Mouse (Mus musculus) embryonic facial prominence, embryonic 10.5 days (tissue): ENCODE measurements around the gene Hoxb4. TPM values are rescaled to one million over a fixed set of nuclear protein-coding genes. Genes with fewer than 3 reads are reported as not detected.

Source experiments
- DNase-seq: peaks from one replicate; pipeline ENCODE4 v3.0.0-alpha.2; 2017; ENCODE audit warnings: low spot score
- H3K27ac ChIP-seq: fragments of 300-500 bp; sonication (generic); replicated peaks from 2 replicates; pipeline ENCODE4 v1.5.1; 2016; ENCODE audit warnings: mild to moderate bottlenecking
- H3K27me3 ChIP-seq: fragments of 300-500 bp; sonication (generic); replicated peaks from 2 replicates; pipeline ENCODE4 v1.6.1; 2016; ENCODE audit warnings: low read depth, mild to moderate bottlenecking; ENCODE audit not compliant: poor library complexity, severe bottlenecking
- H3K36me3 ChIP-seq: fragments of 300-500 bp; sonication (generic); replicated peaks from 2 replicates; pipeline ENCODE4 v1.6.1; 2016; ENCODE audit warnings: mild to moderate bottlenecking, moderate library complexity
- H3K4me1 ChIP-seq: fragments of 300-500 bp; sonication (generic); 2 replicates; pipeline ENCODE4 v1.6.1; 2016
- H3K4me3 ChIP-seq: fragments of 300-500 bp; sonication (generic); 2 replicates; pipeline ENCODE4 v1.5.1; 2016; ENCODE audit warnings: mild to moderate bottlenecking, moderate library complexity
- H3K9me3 ChIP-seq: fragments of 300-500 bp; sonication (generic); 2 replicates; pipeline ENCODE4 v1.6.1; 2016; ENCODE audit warnings: mild to moderate bottlenecking
- WGBS: fragments of 180-500 bp; shearing (Covaris S2); methylation state at CpG from one replicate; pipeline ENCODE4 v1.1.7; 2016; 5-methylcytosine and 5-hydroxymethylcytosine counted together
- polyA plus RNA-seq: library from polyadenylated mRNA; unstranded; fragments of >200 nt; fragmentation: Nextera tagmentation; extraction: Ambion mirVana; gene quantifications from 2 replicates; pipeline ENCODE4 v1.2.1, GENCODE M21; 2016

The Hoxb4 gene
- polyA plus RNA-seq, 1 experiment from 2014 or later = 0.09 TPM

DNA sequence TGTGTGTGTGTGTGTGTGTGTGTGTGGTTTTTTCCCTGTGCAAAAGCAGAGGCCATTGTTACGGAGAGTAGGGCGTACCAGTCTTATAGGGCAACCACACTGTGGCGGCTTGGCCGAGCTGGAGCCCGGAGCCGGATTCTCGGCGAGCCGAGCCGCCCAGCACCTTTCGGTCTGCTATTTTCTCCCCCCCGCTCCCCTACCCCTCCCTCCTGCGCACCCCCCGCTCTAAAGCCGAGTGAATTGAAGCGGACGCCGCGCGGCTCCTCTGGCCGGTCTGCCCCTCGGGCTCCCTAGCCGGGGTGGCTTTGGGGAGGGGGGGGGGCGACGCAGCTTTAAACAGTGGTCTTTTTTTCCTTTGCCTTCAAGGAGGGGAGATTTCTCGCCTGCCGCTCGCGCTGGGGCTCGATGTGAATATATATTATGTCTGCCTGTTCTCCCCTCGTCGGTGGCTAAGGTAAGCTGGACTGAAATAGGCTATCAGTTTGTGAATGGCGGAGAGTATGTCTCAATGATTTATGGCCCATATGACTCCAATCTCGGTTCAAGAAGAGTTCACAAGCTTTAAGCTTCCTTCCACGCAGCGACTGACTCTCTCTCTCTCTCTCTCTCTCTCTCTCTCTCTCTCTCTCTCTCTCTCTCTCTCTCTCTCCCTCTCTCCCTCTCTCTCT lies 22.8 kb downstream of the Hoxb4 start:
- peak; percentile 56 for DNase-seq
- H3K27ac ChIP-seq = peak overlapping the region; percentile 63

DNA sequence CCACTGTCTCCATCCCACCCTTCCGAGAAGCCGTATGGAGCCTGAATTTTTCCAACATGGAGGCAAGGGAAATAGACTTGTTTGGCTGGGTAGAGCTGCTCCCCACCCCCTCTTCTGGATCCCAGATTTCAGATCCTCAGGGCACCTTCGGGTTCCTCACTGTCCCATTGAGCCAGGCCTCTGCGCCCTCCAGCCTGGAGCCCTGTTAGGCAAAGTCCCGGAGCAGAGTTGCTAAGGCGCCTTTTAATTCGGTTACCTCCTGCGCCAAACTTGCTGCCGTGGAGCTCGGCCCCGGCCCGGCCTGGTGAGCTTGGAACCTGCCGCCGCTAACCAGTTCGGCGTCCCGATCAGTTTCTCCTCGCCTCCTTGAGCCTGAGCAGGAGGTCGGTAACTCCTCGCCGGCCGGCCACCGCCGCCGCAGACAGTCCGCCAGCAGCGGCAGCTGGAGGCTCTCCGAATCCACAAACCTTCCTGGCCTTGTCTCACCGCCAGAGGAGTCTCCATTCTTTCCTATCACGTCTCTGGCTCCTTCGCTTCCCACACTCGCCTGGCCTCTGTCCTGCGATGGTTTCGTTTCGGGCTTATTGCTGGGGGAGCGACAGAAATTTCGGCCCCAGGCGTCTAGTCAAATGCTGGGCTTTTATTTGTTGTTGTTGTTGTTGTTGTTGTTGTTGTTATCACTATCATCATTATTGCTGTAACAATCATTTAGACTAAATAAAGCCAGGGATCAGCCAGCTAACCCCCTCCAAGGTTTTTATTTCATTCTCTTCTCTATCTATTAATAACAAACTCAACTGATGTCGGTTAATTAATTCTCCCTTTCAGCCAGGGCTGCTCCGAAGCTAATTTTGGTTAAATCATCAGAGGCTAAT lies 23.9 kb downstream of the Hoxb4 start:
- peak; percentile 70 for DNase-seq
- under 1% methylated on average over 40 of the region's 40 CpGs for WGBS
- peaks cover 19% of the 10 kb centered on the region for H3K4me1 ChIP-seq
- H3K9me3 ChIP-seq = no peaks in the 10 kb centered on the region
- H3K36me3 ChIP-seq = no peaks in the 10 kb centered on the region
- peak overlapping the region; percentile 49 for H3K4me3 ChIP-seq
- H3K27me3 ChIP-seq = peaks cover 100% of the 10 kb centered on the region
- peak overlapping the region; percentile 63 for H3K27ac ChIP-seq

More for the DNA sequence above, 22.8 kb downstream of the Hoxb4 start:
- Histone ChIP-seq H3K4me3 (peak overlapping the region; percentile 49), H3K27me3 (peaks cover 100% of the 10 kb centered on the region), H3K9me3 (no peaks in the 10 kb centered on the region), H3K36me3 (no peaks in the 10 kb centered on the region), H3K4me1 (peaks cover 16% of the 10 kb centered on the region)
- WGBS = under 1% methylated on average over 35 of the region's 36 CpGs

DNA sequence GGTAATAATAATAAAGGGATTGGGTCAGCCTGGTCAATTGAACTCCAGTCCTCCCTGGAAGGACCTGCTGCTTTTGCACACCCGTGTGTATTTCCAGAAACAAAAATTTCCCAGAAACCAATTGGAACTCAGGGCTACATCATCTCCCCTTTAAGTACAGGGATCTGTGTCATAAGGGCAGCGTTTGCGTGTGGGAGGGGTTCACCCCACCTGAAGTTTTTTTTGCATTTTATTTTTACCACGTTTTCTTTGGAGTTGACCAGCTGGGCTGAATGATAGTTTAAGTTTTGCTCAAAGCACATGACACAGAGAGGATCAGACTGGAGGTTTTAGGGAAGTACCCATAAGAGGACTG lies 24.5 kb downstream of the Hoxb4 start:
- no peak overlapping the region for H3K27ac ChIP-seq
- peaks cover 19% of the 10 kb centered on the region for H3K4me1 ChIP-seq
- under 1% methylated on average over 4 of the region's 4 CpGs for WGBS
- H3K27me3 ChIP-seq = peaks cover 100% of the 10 kb centered on the region
- no peaks in the 10 kb centered on the region for H3K9me3 ChIP-seq
- no peaks in the 10 kb centered on the region for H3K36me3 ChIP-seq
- DNase-seq = peak; percentile 32
- H3K4me3 ChIP-seq = peak overlapping the region; percentile 49

DNA sequence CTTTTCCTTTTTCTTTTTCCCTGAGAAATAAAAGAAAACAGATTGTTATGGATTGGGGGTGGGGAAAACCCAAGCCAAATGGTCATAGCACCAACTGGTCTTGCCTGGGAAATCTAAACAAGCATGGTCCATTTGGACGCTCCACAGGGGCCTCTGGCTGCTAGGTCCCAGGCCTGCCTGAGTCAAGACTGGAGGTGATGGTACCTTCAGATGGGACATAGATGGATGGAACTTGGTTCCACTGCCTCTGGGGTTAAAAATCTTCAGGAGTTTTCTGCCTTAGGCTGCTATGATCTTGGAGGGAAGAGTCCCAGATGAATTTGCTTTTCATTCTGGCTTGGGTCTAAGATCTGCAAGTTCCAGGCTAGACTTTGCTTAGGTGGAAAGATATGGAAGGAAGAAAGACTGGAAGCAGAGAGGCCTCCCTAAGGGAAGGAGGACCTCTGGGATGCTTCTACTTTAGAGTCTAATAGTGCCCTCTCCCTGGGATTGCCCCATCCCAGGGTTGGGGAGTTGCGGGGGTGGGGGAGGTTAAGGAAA lies 25.2 kb downstream of the Hoxb4 start:
- Histone ChIP-seq H3K4me1 (peaks cover 19% of the 10 kb centered on the region), H3K36me3 (no peaks in the 10 kb centered on the region), H3K9me3 (no peaks in the 10 kb centered on the region), H3K4me3 (peak overlapping the region; percentile 49), H3K27me3 (peaks cover 100% of the 10 kb centered on the region), H3K27ac (no peak overlapping the region; the same call in 1 of the 2 replicates)
- WGBS = 8% methylated on average over 2 of the region's 2 CpGs
- DNase-seq = peak; percentile 33

DNA sequence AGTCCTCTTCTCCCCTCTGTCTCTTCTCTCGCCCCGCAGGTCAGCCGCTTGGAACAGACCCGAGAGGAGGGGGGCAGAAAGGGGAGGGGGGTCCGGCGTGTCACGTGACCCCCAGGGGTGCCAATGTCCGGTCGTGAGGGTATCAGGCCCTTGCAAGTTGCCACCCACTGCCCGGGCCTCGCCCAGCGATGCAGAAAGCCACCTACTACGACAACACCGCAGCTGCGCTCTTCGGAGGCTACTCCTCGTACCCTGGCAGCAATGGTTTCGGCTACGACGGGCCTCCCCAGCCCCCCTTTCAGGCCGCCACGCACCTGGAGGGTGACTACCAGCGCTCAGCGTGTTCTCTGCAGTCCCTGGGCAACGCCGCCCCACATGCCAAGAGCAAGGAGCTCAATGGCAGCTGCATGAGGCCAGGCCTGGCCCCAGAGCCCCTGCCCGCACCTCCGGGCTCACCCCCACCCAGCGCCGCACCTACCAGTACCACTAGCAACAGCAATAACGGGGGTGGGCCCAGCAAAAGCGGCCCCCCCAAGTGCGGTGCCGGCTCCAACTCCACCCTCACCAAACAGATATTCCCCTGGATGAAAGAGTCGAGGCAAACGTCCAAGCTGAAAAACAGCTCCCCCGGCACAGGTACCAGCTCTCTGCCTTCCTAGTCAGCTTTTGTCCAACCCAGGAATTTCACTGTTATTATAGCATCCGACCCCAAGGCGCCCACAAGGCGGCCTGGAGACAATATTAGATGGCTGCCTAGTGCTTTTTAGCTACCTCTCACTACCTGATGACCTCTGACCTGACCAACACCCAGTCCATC lies 26.2 kb downstream of the Hoxb4 start:
- Histone ChIP-seq H3K4me3 (peak overlapping the region; percentile 49), H3K27ac (0 out of 2 replicates have a peak overlapping the region, but pooled peaks have one; percentile 25), H3K36me3 (no peaks in the 10 kb centered on the region), H3K9me3 (no peaks in the 10 kb centered on the region), H3K27me3 (peaks cover 100% of the 10 kb centered on the region), H3K4me1 (peaks cover 19% of the 10 kb centered on the region)
- DNase-seq = peak; percentile 56
- WGBS = under 1% methylated on average over 40 of the region's 40 CpGs

DNA sequence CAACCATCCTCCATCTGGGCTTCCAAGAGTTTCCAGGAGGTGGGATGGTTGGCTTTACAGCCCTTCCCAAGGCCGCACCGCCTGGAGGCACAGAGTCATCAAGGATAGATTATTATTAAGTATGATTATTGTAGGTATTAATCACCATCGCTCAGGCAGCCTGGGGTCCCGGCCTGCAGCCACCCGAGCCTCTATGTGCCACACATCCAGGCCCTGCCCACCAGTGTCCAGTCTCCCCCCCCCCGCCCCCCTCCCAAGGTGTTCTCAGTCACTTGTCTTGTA lies 26.8 kb downstream of the Hoxb4 start:
- WGBS = 3% methylated on average over 6 of the region's 6 CpGs
- H3K27me3 ChIP-seq = peaks cover 100% of the 10 kb centered on the region
- H3K4me3 ChIP-seq = peak overlapping the region; percentile 49
- H3K27ac ChIP-seq = no peak overlapping the region
- no peaks in the 10 kb centered on the region for H3K36me3 ChIP-seq
- peak; percentile 35 for DNase-seq
- H3K4me1 ChIP-seq = peaks cover 20% of the 10 kb centered on the region
- no peaks in the 10 kb centered on the region for H3K9me3 ChIP-seq

DNA sequence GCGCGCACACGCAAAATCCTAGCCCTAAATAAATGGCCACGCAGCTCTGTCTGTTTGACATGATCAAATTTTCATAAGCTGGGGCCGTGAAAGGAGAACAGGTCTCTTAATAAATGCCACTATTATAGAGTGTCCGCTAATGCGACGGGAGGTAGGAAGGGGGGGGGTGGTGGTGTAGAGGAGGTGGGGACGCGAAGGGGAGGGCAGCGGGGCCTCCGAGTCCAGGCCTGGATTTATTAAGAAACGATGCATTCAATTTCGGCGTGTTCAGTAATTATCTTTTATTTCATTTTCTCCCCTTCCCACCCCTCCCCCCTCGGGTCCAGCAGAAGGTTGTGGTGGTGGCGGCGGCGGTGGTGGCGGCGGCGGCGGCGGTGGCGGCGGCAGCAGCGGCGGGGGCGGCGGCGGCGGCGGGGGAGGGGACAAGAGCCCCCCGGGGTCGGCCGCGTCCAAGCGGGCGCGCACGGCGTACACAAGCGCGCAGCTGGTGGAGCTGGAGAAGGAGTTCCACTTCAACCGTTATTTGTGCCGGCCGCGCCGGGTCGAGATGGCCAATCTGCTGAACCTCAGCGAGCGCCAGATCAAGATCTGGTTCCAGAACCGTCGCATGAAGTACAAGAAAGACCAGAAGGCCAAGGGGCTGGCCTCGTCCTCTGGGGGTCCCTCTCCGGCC lies 27.3 kb downstream of the Hoxb4 start:
- Histone ChIP-seq H3K4me3 (peak overlapping the region; percentile 49), H3K36me3 (no peaks in the 10 kb centered on the region)
- DNase-seq = peak; percentile 62

DNA sequence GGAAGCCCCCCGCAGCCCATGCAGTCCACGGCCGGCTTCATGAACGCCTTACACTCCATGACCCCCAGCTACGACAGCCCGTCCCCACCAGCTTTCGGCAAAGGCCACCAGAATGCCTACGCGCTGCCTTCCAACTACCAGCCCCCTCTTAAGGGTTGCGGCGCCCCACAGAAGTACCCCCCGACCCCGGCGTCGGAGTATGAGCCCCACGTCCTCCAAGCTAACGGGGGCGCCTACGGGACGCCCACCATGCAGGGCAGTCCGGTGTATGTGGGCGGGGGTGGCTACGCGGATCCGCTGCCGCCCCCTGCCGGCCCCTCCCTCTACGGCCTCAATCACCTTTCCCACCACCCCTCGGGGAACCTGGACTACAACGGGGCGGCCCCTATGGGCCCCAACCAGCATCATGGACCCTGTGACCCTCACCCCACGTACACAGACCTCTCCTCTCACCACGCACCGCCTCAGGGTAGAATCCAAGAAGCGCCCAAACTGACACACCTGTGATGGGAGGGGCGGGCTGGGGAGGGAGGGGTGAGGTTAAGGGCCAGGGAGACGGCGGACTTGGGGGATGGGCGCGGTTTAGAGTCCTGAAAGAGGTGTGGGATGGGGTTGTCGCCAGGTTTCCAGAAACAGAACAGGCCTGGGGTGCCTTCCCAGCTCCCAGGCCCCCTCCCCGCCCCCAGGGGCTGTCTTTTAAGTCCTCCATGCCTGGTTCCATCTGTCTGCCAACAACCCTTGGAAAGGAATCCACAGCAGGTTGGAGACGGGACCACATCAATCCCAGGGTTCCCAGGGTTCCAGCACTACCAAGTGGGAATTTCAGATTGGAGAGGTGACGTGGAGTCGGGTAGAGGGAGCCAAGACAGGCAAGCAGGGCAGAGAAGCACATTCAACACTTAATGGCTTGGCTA lies 28.1 kb downstream of the Hoxb4 start:
- WGBS = under 1% methylated on average over 45 of the region's 45 CpGs
- H3K27ac ChIP-seq = peak overlapping the region; percentile 63

More for the DNA sequence above, 27.3 kb downstream of the Hoxb4 start:
- H3K4me1 ChIP-seq = peaks cover 23% of the 10 kb centered on the region
- peak overlapping the region; percentile 63; the same call in 1 of the 2 replicates for H3K27ac ChIP-seq
- WGBS = under 1% methylated on average over 42 of the region's 56 CpGs
- no peaks in the 10 kb centered on the region for H3K9me3 ChIP-seq
- peaks cover 100% of the 10 kb centered on the region for H3K27me3 ChIP-seq

DNA sequence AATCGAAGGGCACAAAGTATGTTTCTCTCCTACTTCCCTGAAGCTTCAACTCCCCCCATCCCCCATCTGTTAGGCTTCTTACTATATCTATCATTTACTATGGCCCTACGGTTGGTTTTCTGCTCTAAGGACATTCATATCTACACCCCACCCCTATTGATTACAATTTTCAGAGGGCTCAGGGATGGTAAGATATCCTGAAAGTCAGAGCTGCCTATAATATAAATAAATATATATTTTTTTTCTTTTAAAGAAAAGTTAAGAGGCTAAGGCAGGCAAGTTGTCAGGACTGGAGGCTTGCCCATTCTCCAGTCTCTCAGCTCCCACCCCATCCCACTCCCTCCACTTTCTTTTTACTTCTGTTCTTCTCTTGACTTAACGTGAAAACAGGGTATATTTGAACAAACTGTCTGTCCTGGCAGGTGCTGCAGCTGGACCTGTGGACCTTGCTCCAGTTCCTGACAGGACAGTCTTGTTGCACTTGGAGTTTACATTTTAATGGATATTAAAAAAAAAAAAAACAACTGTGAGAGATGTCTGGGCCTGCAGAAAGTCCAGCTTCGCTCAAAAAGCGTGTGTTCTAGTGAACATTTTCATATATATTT lies 29.0 kb downstream of the Hoxb4 start:
- Histone ChIP-seq H3K27me3 (peaks cover 100% of the 10 kb centered on the region), H3K4me3 (peak overlapping the region; percentile 49), H3K36me3 (no peaks in the 10 kb centered on the region), H3K4me1 (peaks cover 20% of the 10 kb centered on the region), H3K9me3 (no peaks in the 10 kb centered on the region), H3K27ac (no peak overlapping the region)
- DNase-seq = peak; percentile 14
- WGBS = 11% methylated on average over 5 of the region's 5 CpGs

More for the DNA sequence above, 28.1 kb downstream of the Hoxb4 start:
- Histone ChIP-seq H3K9me3 (no peaks in the 10 kb centered on the region), H3K4me3 (peak overlapping the region; percentile 49), H3K36me3 (no peaks in the 10 kb centered on the region), H3K4me1 (peaks cover 20% of the 10 kb centered on the region), H3K27me3 (peaks cover 100% of the 10 kb centered on the region)
- peak; percentile 33 for DNase-seq

DNA sequence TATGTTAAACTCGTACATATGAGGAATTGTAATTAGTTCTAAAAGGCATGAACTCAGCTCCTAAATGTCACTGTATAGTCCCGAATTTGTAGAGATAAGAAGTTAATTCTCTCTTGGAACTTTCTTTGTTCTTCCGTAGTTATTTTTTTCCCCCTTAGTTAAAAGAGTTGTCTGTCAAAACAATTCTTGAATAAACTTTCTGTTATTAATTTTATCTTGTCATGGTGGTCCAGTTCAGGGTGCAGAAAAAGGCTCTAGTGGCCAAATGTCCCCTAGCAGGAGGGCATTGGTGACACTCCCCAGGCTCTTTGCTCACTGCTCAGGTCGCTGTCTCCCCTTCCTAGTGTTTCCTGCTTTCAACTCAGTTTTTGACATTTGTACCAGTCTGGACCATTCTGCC lies 29.6 kb downstream of the Hoxb4 start:
- Histone ChIP-seq H3K27ac (peak overlapping the region; percentile 69; the same call in 1 of the 2 replicates), H3K4me3 (peak overlapping the region; percentile 45; the same call in 1 of the 2 replicates)
- WGBS = 6% methylated on average over 4 of the region's 4 CpGs

More for the DNA sequence above, 29.6 kb downstream of the Hoxb4 start:
- DNase-seq = no peak
- Histone ChIP-seq H3K4me1 (peaks cover 20% of the 10 kb centered on the region), H3K27me3 (peaks cover 100% of the 10 kb centered on the region), H3K9me3 (no peaks in the 10 kb centered on the region), H3K36me3 (no peaks in the 10 kb centered on the region)
